Mouse (Mus musculus) central nervous system, embryonic 14 days (tissue): ENCODE measurements around the gene Vps29. TPM values are rescaled to one million over a fixed set of nuclear protein-coding genes. Genes with fewer than 3 reads are reported as not detected.

Source experiments
- polyA plus RNA-seq: library from polyadenylated mRNA; depleted of rRNA; stranded (reverse); fragments of >200 nt; gene quantifications from 2 replicates; pipeline ENCODE4 v1.2.3, GENCODE M21; 2012; rRNA removed

Gene Vps29
- polyA plus RNA-seq, result 153 and 155 TPM in 2 replicates

DNA sequence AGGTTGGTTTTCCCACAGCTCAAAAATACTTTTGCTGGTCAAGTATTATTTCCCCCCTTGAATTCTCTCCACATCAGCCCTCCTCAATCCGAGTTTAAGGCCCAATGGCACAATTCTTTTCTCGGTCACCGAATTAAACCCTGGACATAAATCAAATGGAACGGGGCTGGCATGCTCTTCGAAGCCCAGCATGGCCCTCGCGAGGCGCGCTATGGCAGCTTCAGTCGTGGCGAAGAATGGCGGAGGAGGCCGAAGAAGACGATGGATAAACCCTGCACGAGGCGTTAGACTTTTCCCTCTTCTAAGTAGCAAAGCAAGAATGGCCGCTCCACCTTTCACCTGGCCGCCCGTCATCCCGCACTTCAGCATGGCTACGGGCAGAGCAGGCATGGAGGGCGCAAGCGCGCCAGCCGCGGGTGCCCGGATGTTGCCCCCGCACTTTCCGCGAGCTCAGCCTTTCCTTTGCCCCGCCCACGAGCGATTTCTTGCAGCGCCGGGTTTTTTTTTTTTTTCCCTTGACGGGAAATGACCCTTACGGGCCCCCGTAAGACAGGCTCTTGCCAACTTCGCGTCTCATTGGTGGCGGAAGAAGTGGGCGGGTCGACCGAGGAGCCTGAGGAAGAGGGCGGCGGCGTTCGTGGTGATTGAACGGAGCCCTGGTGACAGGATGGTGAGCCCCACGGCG is at the start of gene Vps29, which contains the start of gene Rad9b:
Vps29 (plus strand) TSS at position 563 of the 685 bp plus-strand sequence.
Rad9b (minus strand) TSS at position 427 of the 685 bp plus-strand sequence.

DNA sequence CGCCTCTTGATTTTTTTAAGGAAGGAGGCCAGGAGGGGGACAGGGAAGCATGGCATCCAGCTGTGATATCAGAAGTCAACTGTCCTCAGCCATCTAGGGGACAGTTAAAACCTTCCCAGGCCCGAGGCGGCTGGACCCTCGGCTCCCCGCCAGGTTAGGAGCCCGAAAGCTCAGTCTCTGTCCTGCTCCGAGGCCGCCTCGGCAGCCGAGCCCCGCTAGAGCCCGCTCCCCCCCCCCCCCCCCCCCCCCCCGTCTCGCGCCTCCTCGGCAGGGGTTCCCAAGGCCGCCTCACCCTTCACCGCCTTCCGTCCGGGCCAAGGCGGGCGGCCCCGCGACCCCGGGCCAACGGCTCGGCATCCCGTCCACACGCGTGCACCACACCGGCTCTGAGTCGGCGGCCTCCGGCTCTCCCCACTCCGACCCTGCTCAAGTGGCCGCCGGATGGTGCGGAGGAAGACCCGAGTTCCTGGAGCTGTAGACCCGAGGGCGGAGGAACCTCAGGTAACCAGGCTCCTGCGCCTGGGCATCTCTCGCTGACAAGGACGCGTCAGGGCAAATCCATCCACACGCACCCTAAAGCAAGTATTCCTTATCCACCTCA is 17.5 kb downstream of the Vps29 start, which contains the start of gene Gpn3:
Gpn3 (plus strand) TSS at position 286 of the 601 bp plus-strand sequence.

DNA sequence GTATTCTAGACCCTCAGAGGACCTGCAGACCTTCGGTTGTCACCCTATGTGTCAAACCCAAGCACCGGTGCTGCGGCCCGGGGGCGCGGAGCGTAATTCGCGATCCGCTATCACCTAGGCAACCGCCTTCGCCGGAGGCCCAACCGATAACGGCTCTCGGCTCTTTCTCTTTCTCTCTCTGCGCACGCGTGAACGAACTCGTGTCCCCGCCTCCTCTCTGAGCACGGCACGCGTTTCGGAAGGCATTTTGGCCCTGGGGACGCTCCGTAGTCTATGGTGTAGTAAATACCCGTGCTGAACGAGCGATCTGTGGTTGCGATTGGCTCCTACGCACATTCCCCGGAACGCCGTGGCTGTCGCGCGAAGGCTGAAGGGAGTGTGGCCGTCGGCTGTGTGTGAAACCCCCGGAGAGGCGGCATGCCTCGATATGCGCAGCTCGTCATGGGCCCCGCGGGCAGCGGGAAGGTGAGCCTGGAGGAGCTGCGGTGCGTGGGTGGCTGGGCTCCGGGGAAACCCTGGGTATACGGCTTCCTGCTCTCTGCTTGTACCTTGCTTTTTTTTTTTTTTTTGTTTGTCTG is 18.1 kb downstream of the Vps29 start, which contains the start of gene Fam216a:
Fam216a (minus strand) TSS at position 173 of the 578 bp plus-strand sequence.

DNA sequence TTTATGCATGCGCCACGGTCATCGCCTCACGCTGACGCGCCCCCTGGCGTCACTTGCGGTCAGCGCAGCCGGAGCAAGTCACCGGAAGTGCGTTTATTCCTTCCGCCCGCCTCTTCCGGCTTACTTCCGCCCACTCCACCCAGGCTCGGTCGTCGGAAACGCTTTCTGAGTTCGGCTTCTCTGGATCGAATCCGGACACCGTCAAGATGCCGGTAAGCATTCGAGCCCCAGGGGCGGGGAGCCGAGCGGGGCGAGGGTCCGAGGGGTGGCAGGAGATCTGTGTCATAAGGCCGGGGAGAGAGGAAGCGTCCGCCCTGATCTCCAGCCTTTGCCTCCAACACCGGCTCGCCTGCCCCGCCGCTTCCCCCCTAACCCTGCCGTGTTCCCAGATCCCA is 37.6 kb downstream of the Vps29 start, which contains the start of gene Arpc3:
Arpc3 (plus strand) TSS at position 93 of the 395 bp plus-strand sequence.

Other genes with a start within 250 kb of the Vps29 start
- gene Ccdc63, start 213.5 kb upstream of the Vps29 start, polyA plus RNA-seq, result 0.12 and 0.19 TPM in 2 replicates
- gene Ppp1cc, start 196.1 kb upstream of the Vps29 start, polyA plus RNA-seq, result 311 and 378 TPM in 2 replicates
- 2.2 and 3.1 TPM in 2 replicates for gene Hvcn1, start 147.6 kb upstream of the Vps29 start, polyA plus RNA-seq
- gene Tctn1, start 89.9 kb upstream of the Vps29 start, polyA plus RNA-seq, result 36.5 and 38.8 TPM in 2 replicates
- gene Pptc7, start 70.0 kb upstream of the Vps29 start, polyA plus RNA-seq, result 11.9 and 14.2 TPM in 2 replicates
- gene Rad9b, start 136 bp upstream of the Vps29 start, polyA plus RNA-seq, result 21.7 and 22.8 TPM in 2 replicates
- gene Gpn3, start 17.5 kb downstream of the Vps29 start, polyA plus RNA-seq, result 50.6 and 51.6 TPM in 2 replicates
- gene Fam216a, start 18.0 kb downstream of the Vps29 start, polyA plus RNA-seq, result 125 and 136 TPM in 2 replicates
- 318 and 379 TPM in 2 replicates for gene Arpc3, start 37.5 kb downstream of the Vps29 start, polyA plus RNA-seq
- gene Anapc7, start 67.3 kb downstream of the Vps29 start, polyA plus RNA-seq, result 51.0 and 54.3 TPM in 2 replicates
- gene Atp2a2, start 147.9 kb downstream of the Vps29 start, polyA plus RNA-seq, result 102 and 113 TPM in 2 replicates